Comparison of ENCODE assay signal across 8 mouse cellular contexts in the genomic region with DNA sequence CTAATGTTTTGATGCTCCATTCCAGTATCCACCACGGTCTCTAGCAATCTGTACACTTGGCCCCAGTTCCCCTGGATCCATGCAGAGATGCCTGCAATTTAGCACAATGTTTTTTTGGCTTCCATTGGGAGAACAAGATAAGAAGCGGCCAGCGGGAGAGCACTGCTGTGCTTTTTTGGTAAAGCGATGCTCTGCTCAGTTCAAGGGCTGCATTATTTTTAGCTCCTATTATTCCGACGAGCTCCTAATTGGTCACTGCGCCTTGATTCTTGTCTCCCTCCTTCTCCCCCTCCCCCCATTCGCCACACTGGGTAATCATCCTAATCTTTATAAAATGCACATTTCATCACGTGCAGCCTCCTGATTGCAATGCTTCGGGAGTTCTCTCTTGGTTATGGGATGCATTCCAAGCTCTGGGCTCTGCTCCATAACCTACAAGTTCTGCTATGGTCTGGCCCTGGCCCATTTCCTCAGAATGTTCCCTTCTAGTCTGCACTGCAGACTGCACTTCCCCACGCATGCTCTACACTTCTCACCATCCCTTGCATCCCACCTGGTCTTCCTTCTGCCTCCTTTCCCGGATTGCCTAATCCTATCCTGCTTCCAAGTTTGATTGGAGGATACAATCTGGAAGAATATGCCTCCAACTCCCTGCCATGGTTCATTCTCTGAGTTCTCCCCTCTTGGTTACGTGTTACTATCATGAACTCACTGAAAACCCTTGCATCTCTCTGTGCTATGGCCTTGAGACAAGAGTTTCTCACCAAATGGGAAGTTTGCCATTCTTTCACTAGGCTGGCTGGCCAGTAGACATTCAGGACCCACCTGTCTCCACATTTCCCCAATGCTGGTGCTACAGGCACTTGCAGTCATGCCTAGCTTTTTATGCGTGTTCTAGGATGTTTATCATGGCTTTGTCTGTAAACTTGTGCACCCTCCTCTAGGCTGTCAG.
A peak's percentile ranks its signal among the peaks of the same experiment; 100 is the strongest.
DNase-seq lines count a peak whose midpoint lies in the region; ATAC-seq and TF ChIP-seq lines count a peak whose summit lies in the region.

No protein-coding gene starts in this region.

- H3K36me3 ChIP-seq in neural tube, embryonic 15.5 days, result no peaks in the 10 kb centered on the region

- H3K27ac ChIP-seq in left cerebral cortex, adult 2 months, result peak overlapping the region; percentile 4; the same call in 1 of the 2 replicates
- no peak overlapping the region for H3K27ac ChIP-seq in neural tube, embryonic 15.5 days (replicated peaks)

- intact Hi-C loops in left cerebral cortex, adult 2 months (cut with DNase I), result no loop called here

- no peaks in the 10 kb centered on the region for H3K27me3 ChIP-seq in neural tube, embryonic 15.5 days (replicated peaks)

- no peaks in the 10 kb centered on the region for H3K9me3 ChIP-seq in neural tube, embryonic 15.5 days (replicated peaks)

- ATAC-seq in neural tube, embryonic 15.5 days (ENCODE audit: low FRiP score), result no peak

- no peak overlapping the region for H3K9ac ChIP-seq in neural tube, embryonic 15.5 days (replicated peaks)

- no peaks in the 10 kb centered on the region for H3K4me1 ChIP-seq in neural tube, embryonic 15.5 days

- H3K4me2 ChIP-seq in neural tube, embryonic 15.5 days, result no peak overlapping the region

- peak; percentile 2 to 12 for DNase-seq in kidney, postnatal 4 days
- no peak for DNase-seq in kidney, adult 11 months
- peak; percentile 98 for DNase-seq in cerebellum, adult 9-10 months
- peak; percentile 80 for DNase-seq in heart, adult 8-10 months (ENCODE audit: low spot score)
- DNase-seq in left cerebral cortex, adult 2 months (ENCODE audit: extremely low spot score in 1 of 2, low spot score in 2 of 2), result peak; percentile 19 to 49
- DNase-seq in spleen, adult 12 weeks (ENCODE audit: low spot score), result no peak
- DNase-seq in embryo, embryonic 10 days (ENCODE audit: low spot score), result no peak

- no peak overlapping the region for H3K4me3 ChIP-seq in left cerebral cortex, adult 2 months
- no peak overlapping the region for H3K4me3 ChIP-seq in neural tube, embryonic 15.5 days (replicated peaks)

- TF ChIP-seq CTCF in left cerebral cortex, adult 2 months (IDR thresholded peaks at IDR 0.05), result no peak

- WGBS in neural tube, embryonic 15.5 days, result 78% methylated on average over 14 of the region's 14 CpGs

Comparison
In these comparisons a context has a peak if more than half of its experiments do, and no peak if none do; other contexts are left out.
1. DNase-seq: peak in kidney, postnatal 4 days (2 of 2), cerebellum, adult 9-10 months (single experiment), heart, adult 8-10 months (single experiment) and left cerebral cortex, adult 2 months (2 of 2); none in kidney, adult 11 months (single experiment), spleen, adult 12 weeks (single experiment) and embryo, embryonic 10 days (single experiment).